In the genomic region with DNA sequence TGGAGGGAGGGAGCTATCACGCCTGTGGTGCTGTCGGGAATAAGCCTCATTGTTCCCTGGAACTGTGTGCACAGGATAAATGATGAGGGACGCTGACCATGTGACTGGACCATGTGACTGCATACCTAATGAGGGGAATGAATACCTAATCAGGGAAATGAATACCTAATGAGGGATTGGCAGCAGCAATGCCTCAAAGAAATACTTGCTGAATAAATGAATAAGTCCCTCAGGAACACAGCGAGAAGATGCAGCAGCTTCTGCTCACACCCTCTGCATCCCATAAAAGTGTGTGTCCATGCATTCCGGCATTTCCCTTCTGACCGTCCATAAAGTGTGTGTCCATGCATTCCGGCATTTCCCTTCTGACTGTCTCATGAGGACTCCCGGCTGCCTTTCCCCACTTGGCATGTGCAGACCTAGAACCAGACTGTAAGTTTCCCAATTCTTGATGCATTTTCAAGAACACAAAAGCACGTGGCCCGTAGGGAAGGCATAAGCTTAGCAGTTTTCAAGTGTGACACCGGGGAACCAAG, we compare ENCODE assay signal across 8 mouse cellular contexts.
DNase-seq lines count a peak whose midpoint lies in the region; ATAC-seq and TF ChIP-seq lines count a peak whose summit lies in the region.
"Had no signal": no experiment of that assay in that cellular context is flagged by ENCODE, and none has a peak within 500 bp of the region (broad histone marks: within the 10 kb centered on the region; RNA-seq: fewer than 3 reads in every experiment).

No protein-coding gene starts in this region.

- no peak overlapping the region for H3K27ac ChIP-seq in liver, postnatal 0 days (ENCODE audit: low read depth)
- H3K27ac ChIP-seq: lung, embryonic 15.5 days had no signal

- 72% methylated on average over 11 of the region's 11 CpGs for WGBS in liver, postnatal 0 days (ENCODE audit: insufficient replicate concordance)

- H3K36me3 ChIP-seq in liver, postnatal 0 days (replicated peaks; ENCODE audit: insufficient read depth, low read length) = no peaks in the 10 kb centered on the region
- H3K36me3 ChIP-seq: lung, embryonic 15.5 days had no signal

- no peak overlapping the region for H3K4me2 ChIP-seq in liver, postnatal 0 days (ENCODE audit: low read depth, low read length)
- H3K4me2 ChIP-seq: lung, embryonic 15.5 days had no signal

- no peak for TF ChIP-seq CTCF in liver, postnatal 0 days (IDR thresholded peaks at IDR 0.05; ENCODE audit: low read depth)

- intact Hi-C loops in left cerebral cortex, postnatal 4 days (cut with DNase I) = no loop called here

- no peaks in the 10 kb centered on the region for H3K4me1 ChIP-seq in liver, postnatal 0 days (ENCODE audit: insufficient read depth)
- H3K4me1 ChIP-seq: lung, embryonic 15.5 days had no signal

- H3K27me3 ChIP-seq in liver, postnatal 0 days (ENCODE audit: insufficient read depth, low read length) = no peaks in the 10 kb centered on the region
- H3K27me3 ChIP-seq: lung, embryonic 15.5 days had no signal

- H3K4me3 ChIP-seq in liver, postnatal 0 days (ENCODE audit: low read depth, low read length) = no peak overlapping the region
- H3K4me3 ChIP-seq: lung, embryonic 15.5 days had no signal

- no peak for ATAC-seq in erythroblast, adult 5-6 weeks (replicated peaks; ENCODE audit: low FRiP score, poor library complexity, severe bottlenecking)
- ATAC-seq in liver, postnatal 0 days = no peak

- DNase-seq in layer of hippocampus, adult 18-20 months (ENCODE audit: low spot score in 2 of 2) = peak; percentile 39 to 73
- no peak for DNase-seq in layer of hippocampus, postnatal 25 days (ENCODE audit: extremely low spot score in 1 of 2, low spot score in 1 of 2)
- peak; percentile 56 to 73 for DNase-seq in frontal cortex, postnatal 36 days (ENCODE audit: low spot score in 2 of 2)
- peak; percentile 11 for DNase-seq in left cerebral cortex, postnatal 4 days
- DNase-seq in skeletal muscle tissue, adult 2 months (ENCODE audit: low read depth, low spot score) = peak; percentile 4
- no peak for DNase-seq in liver, postnatal 0 days

- no peak overlapping the region for H3K9ac ChIP-seq in liver, postnatal 0 days (replicated peaks)
- H3K9ac ChIP-seq: lung, embryonic 15.5 days had no signal

- no peak for TF ChIP-seq EP300 in liver, postnatal 0 days (IDR thresholded peaks at IDR 0.05; ENCODE audit: low read depth)

- H3K9me3 ChIP-seq in liver, postnatal 0 days (ENCODE audit: low read length) = no peaks in the 10 kb centered on the region
- H3K9me3 ChIP-seq: lung, embryonic 15.5 days had no signal

Comparison
In these comparisons a context has a peak if more than half of its experiments do, and no peak if none do; other contexts are left out.
1. DNase-seq: peak in layer of hippocampus, adult 18-20 months (2 of 2), frontal cortex, postnatal 36 days (2 of 2), left cerebral cortex, postnatal 4 days (single experiment) and skeletal muscle tissue, adult 2 months (single experiment); none in layer of hippocampus, postnatal 25 days (0 of 2) and liver, postnatal 0 days (single experiment).